Mouse (Mus musculus) granulocyte monocyte progenitor cell, adult 5-6 weeks (primary cell): ENCODE measurements around the gene Rhoc. TPM values are rescaled to one million over a fixed set of nuclear protein-coding genes. Genes with fewer than 3 reads are reported as not detected.
"Not testable (repeated sequence)": the region's sequence is repeated elsewhere in the genome, so short reads cannot be mapped to it uniquely, and the experiment has no call there.

Source experiments
- ATAC-seq: replicated peaks from 2 replicates; pipeline ENCODE4 v1.8.0; 2016; ENCODE audit warnings: mild to moderate bottlenecking, moderate TSS enrichment, inconsistent platforms; ENCODE audit not compliant: poor library complexity, severe bottlenecking
- total RNA-seq, 2 experiments: library from RNA; stranded (forward) in 1 of 2; stranded (reverse) in 1 of 2; fragments of 200-712, 200-1000 nt in 1 of 2; fragments of >200 nt in 1 of 2; fragmentation: Nextera tagmentation in 1 of 2; gene quantifications; 2 replicates each; pipeline ENCODE4 v1.2.3; 2014 to 2017

The Rhoc gene
- not detected in 2 replicates for total RNA-seq (2014; fragmentation: Nextera tagmentation)
- total RNA-seq (2017): not detected in 2 replicates

DNA sequence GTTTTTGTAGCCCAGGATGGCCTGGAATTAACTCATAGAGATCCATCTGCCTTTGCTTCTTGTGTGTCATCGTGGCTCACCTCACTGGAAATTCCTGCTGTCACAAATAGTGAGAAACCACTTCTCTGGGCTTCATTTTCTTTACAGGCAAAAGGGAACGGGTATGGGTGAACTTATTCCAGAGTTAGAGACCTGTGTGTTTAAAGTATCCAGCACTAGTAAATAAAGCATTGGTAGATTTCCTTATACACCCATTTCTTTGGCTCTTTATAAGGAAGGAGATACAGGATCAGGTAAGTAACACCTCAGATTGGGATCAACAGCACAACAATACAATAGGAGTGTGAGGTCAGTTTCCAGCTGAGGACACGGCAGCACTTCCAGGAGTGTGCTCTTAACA is at the start of gene Rhoc:
Rhoc (plus strand) TSS at position 301 of the 400 bp plus-strand sequence.
- no peak for ATAC-seq

DNA sequence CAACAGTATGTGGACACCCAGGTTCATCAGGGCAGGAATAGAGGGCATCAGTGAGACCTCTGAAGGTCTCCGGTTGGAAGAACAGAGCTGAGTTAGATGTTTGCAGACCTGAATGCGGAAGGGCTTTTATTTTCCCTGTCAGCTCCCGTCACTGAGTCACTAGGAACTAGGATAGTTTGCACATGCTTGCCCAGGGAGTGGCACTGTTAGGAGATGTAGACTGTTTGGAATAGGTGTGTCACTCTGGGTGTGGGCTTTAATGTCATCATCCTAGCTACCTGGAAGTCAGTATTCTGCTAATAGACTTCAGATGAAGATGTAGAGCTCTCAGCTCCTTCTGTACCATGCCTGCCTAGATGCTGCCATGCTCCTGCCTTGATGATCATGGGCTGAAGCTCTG is 46.2 kb upstream of the Rhoc start:
- ATAC-seq: no peak

DNA sequence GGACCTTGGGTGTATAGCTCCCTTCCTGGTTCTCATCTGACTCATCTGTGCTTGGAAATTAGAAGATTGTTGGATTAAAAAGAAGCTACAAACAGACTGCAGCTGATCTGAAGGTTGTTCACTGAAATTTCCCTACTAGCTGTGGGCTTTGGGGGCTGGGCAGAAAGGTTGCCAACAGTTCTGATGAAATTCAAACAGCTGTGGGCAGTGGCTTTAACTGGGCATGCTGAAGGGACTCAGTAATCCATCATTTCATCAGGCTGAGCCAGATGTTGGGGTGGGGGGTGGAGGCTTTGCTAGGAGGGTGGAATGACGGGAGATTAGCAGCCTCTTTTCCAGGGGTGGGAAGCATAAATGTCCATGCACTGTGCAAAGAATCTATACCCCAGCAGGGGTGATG is 45.0 kb upstream of the Rhoc start:
- 0 out of 2 replicates have a peak, but pooled peaks have one; percentile 26 for ATAC-seq

DNA sequence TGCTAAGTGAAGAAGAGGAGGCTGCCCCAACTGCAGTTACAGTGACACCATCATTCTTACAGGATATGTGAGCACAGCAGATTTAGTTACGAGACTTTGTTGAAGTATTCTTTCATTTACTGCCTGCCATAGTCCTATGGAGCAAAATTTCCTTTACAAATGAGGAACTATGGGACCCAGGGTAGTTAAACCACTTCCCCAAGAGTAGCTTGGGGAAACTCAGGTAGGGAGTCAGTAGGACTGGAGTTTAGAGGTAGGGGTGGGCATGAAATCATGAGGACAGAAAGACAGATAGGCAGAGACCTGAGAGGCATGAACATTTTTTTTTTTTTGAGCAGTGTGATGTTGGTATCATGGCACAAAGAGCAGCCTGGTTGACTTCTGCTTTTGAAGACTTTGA is 44.3 kb upstream of the Rhoc start:
- peak; percentile 92 for ATAC-seq

DNA sequence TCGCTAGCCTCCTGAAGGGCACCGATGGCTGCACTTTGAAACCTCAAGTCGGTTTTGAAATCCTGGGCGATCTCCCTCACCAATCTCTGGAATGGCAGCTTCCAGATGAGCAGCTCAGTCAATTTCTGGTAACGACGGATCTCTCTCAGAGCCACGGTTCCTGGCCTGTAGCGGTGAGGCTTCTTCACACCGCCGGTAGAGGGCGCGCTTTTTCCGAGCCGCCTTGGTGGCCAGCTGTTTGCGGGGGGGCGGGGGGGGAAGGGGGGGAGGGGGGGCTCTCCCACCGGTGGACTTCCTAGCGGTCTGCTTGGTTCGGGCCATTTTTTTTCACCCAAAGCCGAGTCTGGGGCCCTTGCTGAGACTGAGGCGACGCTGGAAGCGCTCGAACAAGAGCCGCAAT is 35.3 kb upstream of the Rhoc start:
- ATAC-seq: peak; percentile 63

DNA sequence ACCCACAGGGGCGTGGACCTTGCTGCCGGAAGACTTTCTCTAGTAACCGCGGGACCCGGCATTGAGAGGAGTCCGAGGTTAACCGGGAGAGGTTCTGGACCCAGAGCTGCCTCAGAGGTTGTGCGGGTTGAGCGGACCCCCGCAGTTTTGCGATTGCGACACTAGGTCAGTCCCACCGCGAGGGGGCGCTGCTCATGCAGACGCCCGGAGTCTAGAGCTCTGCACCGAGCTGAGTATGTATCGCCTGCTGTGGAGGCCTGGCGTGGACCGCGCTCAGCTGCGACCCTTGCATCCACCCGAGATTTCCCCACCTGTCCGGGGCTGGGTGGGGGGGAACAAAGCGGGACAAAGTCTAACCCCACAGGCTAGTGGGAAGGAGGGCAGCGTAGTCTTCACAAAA is 29.8 kb upstream of the Rhoc start:
- peak; percentile 89 for ATAC-seq

DNA sequence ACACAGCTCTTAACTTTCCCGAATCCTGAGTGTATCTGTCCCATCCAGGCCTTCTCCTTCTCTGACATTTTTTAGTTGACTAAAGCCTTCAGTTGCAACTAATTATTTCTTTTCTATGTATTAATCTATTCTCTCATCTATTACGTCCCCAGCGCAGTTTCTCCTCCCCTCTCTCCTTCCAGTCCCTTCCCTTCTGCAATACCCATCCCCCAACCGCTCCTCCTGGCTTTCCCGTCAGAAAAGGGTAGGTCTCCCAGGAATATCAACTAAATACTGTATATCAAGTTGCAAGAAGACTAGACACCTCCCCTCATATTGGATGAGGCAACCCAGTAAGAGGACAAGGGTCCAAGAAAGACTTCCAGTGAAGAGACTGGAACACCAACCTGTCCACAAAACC is 29.3 kb upstream of the Rhoc start:
- no peak for ATAC-seq

DNA sequence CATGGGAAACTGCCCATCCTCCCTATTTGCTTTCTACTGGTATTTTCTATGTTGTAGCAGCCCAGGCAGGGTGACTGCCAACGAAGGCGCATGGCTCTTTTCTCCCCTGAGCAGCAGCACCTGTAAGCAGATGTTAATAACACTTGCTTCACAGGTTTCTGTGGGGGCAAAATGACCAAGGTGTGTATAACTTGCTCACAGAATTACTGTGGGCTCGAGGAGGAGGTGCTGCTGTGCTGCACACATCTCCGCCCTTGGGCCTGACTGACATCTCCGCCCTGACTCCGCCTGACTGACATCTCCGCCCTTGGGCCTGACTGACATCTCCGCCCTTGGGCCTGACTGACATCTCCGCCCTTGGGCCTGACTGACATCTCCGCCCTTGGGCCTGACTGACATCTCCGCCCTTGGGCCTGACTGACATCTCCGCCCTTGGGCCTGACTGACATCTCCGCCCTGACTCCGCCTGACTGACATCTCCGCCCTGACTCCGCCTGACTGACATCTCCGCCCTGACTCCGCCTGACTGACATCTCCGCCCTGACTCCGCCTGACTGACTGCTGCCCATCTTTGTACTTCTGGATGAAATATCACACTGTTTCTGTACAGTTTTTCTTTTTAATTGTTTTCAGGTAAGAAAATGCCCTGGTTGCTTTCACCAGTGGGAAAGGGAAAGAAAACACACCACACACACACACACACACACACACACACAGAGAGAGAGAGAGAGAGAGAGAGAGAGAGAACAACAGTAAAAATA is 25.9 kb upstream of the Rhoc start:
- ATAC-seq: not testable (repeated sequence)

DNA sequence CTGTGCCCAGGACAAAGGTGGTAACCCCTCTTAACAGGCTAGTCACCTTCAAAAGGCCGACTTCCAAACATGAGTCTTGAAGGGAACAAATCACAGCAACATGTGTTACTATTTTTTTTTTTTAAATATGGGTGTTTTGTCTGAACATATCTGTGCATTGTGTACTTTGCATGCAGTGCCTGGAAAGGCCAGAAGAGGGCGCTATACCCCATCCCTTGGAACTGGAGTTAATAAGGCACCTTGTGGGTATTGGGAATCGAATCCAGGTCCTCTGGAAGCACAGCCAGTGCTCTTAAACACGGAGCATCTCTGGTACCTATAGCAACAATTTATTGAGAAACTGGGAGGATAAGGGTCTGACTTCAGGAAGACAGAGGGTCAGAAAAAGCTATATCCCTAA is 23.2 kb upstream of the Rhoc start:
- ATAC-seq: peak; percentile 27; the same call in 1 of the 2 replicates

DNA sequence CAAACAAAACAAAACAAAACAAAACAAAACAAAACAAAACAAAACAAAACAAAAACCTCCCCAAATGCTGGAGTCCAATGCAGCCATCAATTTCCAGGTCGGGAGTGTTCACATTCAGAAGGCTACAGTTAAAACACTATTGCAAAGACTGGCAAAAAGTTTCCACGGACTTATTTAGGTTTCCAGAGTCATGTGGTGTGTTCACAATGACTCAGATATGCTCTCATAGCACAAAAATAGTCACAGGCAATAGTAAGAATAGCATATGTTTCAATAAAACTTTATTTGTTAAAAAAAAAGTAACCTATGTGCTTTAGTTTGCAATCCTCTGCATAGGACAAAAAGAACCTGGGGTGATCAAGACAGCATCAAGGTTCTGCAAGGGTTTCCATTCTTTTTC is 21.0 kb upstream of the Rhoc start:
- no peak for ATAC-seq

DNA sequence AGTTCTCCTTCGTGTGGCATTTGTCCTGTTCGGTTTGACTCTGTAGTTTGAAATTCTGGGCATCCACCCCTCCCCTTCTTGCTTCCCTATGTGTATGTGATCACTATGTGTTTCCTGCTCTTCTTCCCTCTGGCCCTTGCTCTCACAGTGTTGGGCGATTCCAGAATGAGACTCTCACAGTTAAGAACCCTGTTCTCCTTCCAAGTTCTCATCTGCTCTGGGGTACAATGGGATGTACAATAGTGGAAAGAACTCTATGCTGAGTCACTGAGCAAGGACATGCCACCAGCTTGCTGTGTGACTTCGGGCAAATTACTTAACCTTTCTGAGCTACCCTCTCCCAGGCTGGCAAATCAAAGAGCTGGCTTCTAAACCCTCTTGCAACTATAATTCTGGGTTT is 20.5 kb upstream of the Rhoc start:
- ATAC-seq: no peak

DNA sequence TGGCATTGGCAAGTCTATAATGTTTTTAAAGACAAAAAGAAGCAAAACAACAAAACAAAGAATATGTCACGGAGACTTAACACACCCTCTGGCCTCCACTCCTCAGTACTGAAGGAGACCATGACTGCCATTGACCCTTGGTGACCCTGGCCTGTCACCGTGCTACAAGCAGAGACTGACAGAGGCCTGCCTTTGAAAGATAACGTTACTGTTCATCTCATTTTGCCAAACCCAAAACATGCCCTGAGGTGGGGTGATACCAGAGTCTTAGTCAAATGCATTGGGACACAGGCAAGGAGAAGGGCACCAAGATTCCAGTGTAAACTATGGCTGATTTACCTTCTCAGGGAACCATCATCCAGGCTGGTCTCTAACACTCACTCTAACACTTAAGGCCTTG is 19.0 kb upstream of the Rhoc start:
- no peak for ATAC-seq

DNA sequence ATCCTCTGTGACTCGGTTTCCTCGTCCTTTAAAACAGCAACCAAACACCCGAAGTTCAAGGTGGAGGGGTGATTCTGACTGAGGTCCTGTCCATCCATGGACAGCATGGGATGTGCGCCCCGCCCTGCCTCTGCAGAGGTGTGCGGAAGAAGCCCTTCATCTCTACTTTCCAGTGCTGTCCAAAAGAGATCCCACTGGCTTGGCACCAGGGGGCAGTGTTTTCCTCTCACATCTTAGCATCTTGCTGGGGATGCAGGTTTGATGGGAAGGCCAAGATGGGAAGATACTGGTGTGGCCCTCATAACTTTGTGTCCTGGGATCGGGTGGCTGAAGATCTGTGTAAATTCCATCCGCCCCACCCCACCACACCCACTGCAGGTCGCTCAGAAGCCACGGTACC is 18.1 kb upstream of the Rhoc start:
- ATAC-seq: no peak

DNA sequence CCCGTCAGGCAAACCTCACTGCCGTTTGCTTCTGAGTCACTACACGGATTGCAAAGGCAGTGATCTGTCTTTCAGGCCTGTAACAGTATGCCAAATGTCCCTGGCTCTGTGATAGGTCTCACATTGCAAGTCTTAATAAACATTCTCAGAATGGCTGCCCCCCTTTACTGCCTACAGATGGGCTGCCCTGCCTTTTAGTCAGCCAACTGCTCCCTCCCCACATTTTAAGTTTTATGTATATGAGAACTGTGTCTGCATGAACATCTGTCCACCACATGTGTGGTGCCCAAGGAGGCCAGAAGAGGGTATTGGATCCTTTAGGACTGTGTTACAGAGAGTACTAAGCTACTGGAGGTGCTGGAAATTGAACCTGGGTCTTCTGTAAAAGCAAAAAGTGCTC is 17.3 kb upstream of the Rhoc start:
- no peak for ATAC-seq

DNA sequence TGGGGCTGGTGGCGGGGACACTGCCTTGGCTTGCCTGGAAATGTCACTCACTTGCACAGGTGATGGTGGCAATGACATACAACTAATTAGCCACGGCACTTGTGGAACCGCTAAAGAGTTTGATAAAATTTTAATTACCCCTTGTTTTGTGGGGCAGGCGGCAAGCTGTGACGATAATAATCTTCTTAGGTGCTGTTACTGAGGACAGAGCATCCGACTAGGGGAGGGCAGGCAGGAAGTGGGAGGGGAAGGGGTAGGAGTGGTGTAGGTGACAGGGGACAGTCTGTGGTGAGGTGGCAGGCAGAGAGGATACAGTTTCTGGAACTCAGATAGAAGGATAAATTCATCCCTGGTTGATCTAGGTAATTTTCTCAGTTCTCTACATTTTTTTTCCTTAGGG is 16.7 kb upstream of the Rhoc start:
- ATAC-seq: no peak

DNA sequence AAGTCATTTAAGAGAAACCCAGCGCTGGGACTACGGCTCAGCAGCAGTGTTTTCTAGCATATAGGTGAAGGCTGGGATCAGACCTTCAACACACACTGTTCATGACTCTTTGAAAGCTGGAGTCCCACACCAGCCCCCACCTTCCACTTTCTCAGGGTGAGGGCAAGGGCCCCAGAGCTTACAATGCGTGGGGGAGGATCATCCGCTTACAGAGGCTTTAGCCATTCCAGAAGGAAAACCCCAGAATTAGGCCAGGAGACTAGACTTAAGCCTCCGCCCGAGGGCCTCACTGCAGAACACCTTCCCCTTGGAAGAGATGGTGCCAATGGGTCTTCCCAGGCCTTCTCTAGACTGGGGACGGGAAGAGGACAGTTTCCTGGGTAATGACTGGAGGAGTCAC is 14.9 kb upstream of the Rhoc start:
- ATAC-seq: no peak

DNA sequence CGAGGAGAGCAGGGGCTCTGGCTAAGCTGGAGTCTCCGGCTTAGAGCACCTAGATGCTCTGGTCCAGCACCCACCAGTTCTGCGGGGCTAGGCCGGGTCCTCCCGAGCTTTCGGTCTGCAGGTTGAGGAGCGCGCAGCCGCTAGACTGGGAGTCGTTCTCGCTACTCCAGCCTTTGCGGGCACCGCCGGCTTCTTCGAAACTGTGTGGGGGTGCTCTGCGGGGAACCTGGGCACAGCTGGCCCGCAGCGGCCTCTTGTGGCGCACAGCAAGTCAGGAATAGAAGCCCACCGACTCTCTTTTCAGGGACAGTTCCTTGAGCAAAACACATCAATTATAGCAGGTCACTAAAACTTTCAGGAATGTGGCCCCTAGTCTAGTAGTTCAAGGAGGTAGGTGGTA is 10.8 kb upstream of the Rhoc start:
- ATAC-seq: 0 out of 2 replicates have a peak, but pooled peaks have one; percentile 21

DNA sequence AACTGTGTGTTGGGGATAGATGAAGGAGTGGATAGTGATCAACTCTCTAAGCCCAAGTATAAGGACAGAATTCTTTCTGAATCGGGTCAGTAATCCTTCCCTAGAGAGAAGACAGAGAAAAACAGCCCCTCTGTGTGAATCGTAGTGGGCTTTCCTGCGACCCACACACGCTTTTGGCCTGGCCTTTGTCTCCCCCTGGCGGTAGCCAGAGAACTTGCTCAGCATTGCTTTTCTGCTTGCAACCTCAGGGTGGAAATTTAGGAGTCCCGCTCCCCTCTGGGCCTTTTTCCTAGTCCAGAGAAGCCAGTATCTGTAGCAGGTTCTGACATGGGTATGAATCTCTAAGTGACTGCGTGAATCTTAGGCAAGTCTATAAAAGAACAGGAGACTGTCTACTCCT is 8.2 kb upstream of the Rhoc start:
- peak; percentile 49; the same call in 1 of the 2 replicates for ATAC-seq

DNA sequence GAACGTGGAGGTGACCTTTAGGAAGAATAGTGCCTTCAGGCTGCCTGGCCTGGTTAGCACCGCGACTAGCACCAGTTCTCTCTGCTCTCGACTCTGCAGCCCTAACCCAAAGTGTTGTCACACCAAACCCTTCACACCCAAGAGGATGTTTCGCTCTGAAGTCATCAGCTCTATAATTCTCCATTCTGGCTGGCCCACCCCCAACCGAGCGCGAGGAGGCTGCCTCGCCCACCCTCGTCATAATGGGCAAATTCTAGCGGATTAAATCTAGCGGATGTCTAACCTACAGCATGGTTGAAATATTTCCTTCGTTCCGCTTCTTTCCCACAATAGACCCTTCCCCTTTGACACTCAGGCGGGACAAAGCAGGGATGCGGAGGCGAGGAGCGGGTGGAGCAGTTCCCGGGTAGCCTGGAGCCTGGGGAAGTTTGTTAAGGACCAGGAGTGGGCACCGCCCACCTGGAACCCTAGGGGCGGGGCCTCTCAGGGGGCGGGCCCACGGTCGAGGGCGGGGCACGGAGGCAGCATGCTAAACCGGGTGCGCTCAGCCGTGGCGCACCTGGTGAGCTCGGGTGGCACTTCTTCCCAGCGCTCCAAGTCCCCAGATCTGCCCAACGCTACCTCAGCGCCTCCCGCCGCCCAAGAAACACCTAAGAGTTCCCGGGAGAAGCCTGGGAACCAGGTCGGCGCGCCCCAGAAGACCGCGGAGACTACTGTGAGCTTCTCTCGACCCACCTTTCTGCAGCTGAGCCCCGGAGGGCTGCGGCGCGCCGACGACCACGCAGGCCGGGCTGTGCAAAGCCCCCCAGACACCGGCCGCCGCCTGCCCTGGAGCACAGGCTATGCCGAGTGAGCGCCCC is 7.4 kb upstream of the Rhoc start, which contains the start of gene Ppm1j:
Ppm1j (plus strand) TSS at position 496 of the 860 bp plus-strand sequence.
- peak; percentile 31 for ATAC-seq

DNA sequence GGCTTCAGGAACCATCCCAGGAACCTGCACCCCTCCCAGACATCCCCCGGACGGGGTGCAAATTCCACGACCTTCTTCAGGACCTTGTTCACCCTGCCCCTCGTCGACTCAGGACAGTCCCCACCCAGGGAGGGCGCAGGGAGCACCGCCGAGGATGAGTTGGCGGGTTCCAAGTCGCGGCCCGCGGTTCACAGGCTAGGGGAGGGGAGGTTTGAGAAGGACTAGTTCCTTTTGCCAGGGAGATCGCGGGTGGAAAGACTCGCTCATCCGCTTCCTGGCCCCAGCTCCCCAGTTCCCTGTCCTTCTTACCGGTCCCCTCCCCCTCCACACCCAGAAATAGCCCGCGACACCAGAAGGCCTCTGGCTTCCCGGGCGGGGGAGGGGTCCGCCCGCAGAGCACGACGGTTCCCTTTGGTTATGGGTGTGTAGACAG is 6.7 kb upstream of the Rhoc start, which contains the start of gene Fam19a3:
Fam19a3 (minus strand) TSS at position 370 of the 433 bp plus-strand sequence.
- ATAC-seq: peak; percentile 32

DNA sequence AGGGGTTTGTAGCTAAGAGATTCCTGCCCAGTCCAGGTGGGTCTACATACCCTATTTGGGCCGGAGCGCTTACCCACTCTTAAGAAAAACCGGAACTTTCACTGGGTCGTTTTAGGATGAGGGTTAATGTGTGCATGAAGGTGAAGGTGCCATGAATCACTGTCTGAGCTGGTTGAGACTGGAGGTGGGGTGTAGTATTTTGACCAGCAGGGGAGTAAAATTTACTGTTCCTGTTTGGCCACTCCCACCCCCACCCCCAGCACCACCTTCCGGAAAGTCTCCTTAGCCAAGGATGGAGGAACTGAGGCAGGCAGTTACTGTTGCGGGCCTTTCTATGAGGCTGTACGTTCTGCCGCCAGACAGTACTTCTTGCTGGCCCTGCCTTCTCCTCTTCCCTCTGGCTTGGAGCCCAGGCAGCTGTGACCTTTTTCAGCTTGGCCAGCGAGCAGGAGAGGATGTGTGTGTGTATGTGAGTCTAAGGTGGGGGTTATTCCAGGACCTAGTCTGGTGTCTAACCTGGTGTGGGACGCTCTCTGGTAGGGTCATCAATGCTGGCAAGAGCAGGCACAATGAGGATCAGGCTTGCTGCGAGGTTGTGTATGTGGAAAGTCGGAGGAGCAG is 6.0 kb upstream of the Rhoc start:
- ATAC-seq: peak; percentile 26
